Mouse (Mus musculus): ENCODE data around the gene Nsmce1.

The Nsmce1 gene

GRCm38 (mm10) chr7:125489636-125490035 is 1.8 kb downstream of the Nsmce1 start:
- no peak for DNase-seq (ENCODE audit: low read depth)

GRCm38 (mm10) chr7:125488706-125489105 is 2.7 kb downstream of the Nsmce1 start:
- no peak for DNase-seq (ENCODE audit: low read depth)

GRCm38 (mm10) chr7:125487126-125487525 is 4.3 kb downstream of the Nsmce1 start:
- no peak for DNase-seq (ENCODE audit: low read depth)

DNA sequence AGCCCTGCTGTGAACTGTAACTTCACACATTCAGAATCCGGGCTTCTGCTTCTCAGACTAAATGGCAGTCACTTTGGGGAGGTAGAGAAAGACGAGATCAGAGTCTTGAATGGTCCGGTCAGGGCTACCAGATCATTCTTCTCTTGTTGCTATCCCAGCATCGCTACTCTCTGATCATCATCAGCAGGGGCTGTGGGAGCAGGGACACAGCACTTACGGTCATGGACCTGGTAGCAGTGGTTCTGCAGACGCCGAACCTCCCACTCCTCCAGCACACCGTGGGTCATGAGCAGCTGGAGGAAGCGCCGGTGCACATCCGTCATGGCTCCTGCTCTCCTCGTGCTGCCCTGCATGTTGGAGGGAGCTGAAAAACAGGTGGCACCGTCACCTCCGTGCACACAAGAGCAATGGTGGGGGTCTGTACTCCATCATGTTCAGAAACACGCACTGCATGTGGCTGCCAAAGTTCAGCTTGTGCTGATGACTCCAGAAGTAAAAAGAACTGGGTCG is 5.2 kb downstream of the Nsmce1 start:
- DNase-seq (ENCODE audit: low read depth), result no peak

DNA sequence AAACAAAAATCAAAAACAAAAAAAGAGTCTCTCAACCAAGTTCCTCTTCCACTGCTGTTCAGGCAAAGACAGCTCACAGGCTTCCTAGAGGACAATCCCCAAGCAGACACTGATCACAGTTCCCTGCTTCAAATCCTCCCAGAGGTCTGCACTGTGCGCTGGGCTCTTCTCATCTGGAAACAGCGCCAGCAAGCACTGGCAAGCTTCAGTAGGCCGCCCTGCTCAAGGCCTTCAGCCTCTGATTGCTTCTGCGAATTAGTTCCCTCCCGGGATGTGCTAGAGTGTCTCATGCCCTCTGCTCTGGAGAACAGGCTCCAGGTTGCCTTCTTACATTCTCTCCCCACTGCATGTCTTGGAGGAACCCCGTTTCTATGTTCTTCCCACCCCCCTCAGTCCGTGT is 6.6 kb downstream of the Nsmce1 start:
- DNase-seq (ENCODE audit: low read depth), result no peak

DNA sequence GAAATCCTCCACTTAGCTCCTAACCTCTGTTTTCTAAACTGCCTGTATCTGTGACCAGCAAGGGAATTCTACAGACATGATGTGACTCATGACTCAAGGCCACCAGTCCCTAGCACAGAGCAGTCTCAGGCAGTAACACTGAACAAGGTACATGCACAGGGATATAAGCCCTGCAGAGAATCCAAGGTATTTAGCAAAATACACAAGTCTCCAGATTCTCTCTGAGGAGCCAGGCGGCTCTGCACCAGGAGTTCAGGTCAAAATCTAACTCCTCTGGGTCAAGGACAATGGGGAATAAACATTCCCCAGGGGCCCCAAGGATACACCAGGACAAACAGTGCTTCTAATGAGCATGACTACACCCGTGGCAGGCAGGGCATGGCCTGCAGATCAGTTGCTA is 8.5 kb downstream of the Nsmce1 start:
- DNase-seq (ENCODE audit: low read depth), result no peak

- no peak for DNase-seq (ENCODE audit: low read depth)
These were observed 9.1 kb downstream of the Nsmce1 start for GRCm38 (mm10) chr7:125482339-125482738.

DNA sequence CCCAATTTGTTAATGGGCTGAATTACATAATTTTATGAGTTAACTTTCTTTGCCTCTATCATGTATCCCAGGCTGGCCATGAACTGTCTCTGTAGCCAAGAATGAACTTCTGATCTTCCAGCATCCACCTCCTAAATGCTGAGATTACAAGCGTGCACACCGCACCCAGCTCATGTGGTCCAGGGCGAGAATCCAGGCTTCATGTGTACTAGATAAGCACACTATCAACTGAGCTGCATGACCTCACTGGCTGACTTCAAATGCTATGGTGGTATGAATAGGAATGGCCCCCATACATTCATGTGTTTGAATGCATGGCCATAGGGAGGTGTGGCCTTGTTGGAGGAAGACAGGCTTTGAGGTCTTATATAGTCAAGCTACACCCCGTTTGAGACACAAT is 10.9 kb downstream of the Nsmce1 start:
- no peak for DNase-seq (ENCODE audit: low read depth)

GRCm38 (mm10) chr7:125478391-125478984 is 12.9 kb downstream of the Nsmce1 start:
- peak; percentile 18 for DNase-seq (ENCODE audit: low read depth)

GRCm38 (mm10) chr7:125475601-125476251 is 15.7 kb downstream of the Nsmce1 start:
- peak; percentile 12 for DNase-seq (ENCODE audit: low read depth)

DNA sequence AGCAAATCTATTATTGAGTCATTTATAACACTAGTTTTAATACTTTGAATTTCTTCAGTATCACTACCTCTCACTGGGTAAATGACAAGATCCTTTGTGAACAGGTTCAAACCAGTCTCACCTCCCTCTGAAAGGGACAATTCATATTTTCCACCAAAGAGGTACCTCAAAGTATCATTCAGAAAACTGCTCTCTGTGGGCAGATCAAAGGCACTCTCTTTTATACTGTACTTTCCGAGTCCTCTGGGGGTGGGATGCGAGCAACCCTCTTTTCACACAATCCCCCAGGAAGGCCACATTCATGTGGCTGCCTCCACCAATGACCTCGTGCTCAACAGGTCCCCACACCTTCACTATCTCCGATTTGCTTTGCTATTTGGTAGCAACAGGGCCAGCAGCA is 16.9 kb downstream of the Nsmce1 start:
- DNase-seq (ENCODE audit: low read depth), result no peak

DNA sequence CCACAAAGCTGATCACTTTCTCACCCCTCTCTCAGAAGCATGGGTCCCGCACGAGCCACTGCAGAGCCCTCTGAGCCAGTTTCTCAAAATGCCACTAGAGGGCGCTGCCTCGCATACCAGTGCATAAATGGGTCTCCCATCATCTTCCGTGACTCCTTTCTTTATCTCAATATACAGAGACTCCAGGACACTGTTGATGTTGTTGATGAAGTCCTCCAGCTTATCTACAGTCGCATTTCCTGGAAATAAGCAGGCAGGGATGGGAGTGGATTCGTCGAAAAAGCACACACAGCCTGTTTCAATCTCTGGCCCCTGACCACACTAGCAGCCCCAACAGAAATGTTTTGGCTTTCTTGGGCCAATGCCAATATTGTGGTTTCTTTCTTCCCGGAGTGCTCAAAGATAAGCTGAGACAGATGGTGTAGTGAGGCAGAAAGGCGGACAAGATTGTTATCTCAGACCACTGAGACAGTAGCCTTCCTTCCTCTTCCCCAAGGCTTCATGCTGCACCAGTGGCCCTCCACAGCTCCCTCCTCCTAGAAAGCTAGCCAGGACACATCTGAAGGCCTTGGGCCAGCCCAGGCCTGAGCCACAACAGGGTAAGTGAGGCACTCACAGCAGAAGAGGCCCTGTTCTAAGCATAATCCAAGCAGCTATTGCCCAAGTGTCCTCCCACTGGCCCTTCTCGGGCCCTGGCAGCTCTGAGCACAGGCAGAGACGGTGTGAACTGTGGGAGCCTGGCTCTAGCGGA is 19.2 kb downstream of the Nsmce1 start:
- peak; percentile 87 for DNase-seq (ENCODE audit: low read depth)

DNA sequence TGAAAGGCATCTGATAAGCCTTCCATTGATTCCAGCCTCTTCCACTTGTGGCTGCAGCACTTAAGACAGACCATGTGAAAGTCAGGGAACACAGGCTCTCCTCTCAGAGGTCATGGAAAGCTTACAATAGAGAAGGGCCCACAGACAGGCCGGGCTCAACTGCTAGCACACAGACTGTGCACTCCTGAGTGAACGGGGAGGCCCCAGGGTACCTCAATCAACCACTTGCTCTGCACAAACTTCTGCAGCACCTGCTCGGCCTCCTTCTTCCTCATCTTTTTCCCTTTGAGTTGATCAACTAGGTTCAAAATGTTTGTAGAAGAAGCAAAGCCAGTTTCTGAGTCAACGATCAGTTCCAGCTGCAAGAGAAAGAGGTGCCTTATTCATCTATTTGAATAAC is 20.5 kb downstream of the Nsmce1 start:
- DNase-seq (ENCODE audit: low read depth), result no peak

DNA sequence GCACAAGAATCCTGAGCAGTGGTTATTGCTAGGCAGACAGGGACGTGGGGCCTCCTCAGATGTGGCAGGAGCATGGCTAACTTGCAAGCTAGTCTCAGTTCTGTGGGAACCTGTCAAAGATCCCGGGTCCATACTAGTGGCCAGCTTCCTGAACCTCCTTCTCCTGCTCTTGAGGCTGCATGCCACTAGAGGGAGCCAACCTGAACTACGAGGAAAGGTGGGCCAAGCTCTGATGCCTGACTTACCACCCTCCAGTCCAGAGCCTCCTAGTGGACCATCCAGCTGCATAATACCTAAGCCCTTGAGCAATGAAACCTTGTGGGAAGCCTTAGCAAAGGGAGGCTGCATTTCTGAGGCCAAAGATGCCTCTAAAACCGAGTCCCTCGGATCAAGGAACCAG is 21.5 kb downstream of the Nsmce1 start:
- DNase-seq (ENCODE audit: low read depth), result peak; percentile 84

DNA sequence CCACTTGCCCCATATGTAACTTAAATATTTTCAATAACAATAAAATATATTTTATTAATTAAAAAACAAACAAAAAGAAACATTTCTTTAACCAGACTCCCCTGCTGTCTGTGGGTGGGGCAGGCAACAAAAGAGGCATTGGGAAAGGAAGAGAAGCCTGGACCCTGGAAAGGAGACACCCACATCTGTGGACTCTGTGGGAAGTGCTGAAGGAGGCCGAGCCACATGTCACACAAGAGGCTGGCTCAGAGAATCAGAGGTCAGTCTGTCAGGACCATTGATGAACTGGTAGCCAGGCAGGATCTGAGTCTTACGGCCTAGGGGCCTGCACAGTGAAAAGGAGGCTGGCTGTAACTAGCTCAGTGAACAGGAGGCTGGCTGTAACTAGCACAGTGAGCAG is 29.2 kb downstream of the Nsmce1 start:
- no peak for DNase-seq (ENCODE audit: low read depth)

DNA sequence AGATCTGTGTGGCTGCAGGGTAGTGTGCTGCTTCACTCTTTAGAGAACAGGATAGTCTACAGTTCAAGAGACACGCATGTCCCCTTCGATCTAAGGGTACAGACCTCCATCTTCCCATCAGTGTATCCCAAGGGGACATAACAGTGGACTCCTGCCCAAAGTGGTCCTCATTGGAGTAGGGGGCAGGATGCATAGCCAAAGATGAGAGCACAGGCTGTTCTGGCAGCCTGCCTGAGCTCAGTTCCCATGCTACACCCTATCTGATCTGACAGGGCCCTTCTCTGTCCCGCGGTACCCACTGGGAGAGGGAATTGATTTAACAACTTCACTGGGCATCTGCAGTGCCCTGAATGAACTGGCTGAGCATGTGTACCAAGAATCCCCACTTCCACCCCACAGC is 37.7 kb downstream of the Nsmce1 start:
- no peak for DNase-seq (ENCODE audit: low read depth)

DNA sequence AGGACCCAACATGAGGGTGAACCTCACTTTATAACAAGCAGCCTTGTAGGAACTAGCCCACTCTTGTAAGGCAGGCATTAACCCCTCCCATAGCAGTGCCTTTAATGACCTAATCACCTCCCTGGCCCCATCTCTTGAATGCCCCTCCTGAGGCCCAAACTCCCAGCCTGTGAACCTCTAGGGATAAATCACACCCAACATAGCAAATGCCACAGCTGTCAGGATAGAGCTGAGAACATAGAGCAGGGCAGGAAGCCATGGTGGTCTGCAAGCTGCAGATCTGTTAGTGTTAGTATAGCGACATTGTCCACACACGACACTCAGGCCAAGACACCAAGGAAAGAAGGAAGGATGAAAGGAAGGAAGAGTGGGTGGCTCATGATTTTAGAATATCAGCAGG is 40.3 kb downstream of the Nsmce1 start:
- no peak for DNase-seq (ENCODE audit: low read depth)

- DNase-seq (ENCODE audit: low read depth), result no peak
These were observed 40.7 kb downstream of the Nsmce1 start for GRCm38 (mm10) chr7:125450678-125451077.

DNA sequence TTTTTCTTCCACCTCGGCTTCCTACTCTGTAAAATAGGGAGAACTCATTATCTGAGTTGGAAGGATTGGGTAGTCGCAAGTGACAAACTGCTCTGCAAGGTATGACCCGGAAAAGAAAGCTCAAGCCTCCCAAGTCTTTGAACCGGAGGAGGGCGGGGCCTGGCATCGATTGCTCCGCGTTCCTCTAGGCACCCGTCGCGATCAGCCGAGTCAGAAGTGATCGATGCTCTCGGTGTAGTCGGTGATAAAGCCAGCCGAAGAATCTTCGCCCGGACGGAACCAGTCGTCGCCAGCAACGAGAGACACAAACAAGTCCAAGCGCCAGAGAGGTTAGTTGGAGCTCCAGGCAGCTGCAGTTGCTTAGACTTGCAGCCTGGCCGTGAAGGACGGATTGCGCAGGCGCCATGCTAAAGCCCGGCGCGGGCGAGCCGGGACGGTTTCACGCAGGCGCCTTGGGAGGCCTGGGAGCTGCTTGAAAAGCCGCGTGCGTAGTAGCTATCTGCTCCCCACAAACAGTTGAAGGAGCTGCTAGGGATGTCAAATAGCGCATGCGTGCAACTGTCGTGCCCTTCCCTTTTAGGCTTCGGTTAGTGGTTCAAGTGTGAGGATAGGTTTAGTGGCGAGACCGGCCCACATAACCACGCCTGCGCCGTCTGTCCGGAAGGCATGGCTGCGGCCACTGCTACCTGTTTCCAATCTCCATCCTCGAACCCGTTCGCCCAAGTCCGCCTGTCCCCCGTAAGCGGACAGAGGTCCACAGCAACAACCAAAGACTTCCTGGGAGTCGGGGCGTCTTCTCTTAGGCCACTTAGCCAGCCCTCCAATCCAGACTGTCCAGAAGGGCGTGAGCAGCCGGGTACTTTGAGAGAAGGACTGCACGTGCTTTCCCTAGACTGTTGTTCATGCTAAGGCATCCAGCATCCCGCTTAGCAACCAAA is 46.7 kb downstream of the Nsmce1 start, which contains the start of gene Kdm8:
Kdm8 (plus strand) TSS at position 213 of the 938 bp plus-strand sequence.
- DNase-seq (ENCODE audit: low read depth), result peak; percentile 97

- DNase-seq (ENCODE audit: low read depth), result no peak
These were observed 47.3 kb downstream of the Nsmce1 start for GRCm38 (mm10) chr7:125444076-125444463.

DNA sequence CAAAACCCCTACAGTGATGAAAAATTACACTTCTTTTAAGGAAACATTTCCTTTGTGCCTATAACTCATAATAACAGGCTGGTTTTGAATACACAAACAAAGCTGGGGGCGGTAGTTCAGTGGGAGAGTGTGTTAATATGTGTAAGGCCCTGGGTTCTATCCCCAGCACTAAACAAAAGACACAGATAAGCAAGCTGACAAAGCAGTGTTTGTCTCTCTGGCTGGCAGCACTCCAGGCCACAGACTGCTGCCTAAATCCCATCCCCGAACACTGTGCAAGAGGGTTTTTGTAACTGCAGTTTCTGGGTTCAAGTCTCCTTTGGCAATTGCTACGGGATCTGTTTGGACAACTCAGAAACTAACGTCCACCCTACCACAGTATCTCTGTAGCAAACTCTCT is 49.1 kb downstream of the Nsmce1 start:
- no peak for DNase-seq (ENCODE audit: low read depth)
